Mouse (Mus musculus) testis, adult 2 months (tissue): Measurements from ENCODE around the gene Atp10b.

Experiments
- CTCF ChIP-seq: fragments of 200-500 bp; IDR thresholded peaks from 2 replicates; pipeline ENCODE4 v1.5.1; 2012; ENCODE audit warnings: low read depth, mild to moderate bottlenecking, inconsistent platforms, low read length, moderate library complexity; ENCODE audit not compliant: control insufficient read depth, insufficient read depth, insufficient replicate concordance
- POLR2A ChIP-seq: fragments of 200-500 bp; IDR thresholded peaks from 2 replicates; pipeline ENCODE4 v1.6.1; 2012; ENCODE audit warnings: low read depth, mild to moderate bottlenecking, inconsistent platforms, low read length, moderate library complexity; ENCODE audit not compliant: control insufficient read depth

DNA sequence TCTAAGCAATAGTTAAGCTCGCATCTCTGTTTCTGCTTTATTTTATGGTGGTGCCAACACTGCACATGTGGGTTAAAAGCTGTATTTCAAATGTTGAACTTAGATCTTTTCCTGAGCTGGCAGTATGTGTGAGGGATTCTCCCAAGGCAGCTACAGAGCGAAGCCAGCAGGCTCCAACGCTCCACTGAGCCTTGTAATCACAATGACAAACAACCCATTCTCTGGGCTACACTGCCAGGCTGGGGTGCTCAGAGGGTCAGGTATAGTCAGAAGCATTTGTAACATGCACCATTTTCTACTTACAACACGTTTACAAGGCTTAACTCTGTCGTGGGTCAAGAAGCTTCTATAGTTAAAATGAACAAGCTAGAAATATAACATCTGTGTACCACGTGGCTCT is 103.4 kb downstream of the Atp10b start:
- TF ChIP-seq POLR2A (no peak), CTCF (no peak)
